Mouse (Mus musculus) telencephalon, adult 2 months (tissue): ENCODE data around the gene Rep15.

Experiments
- DNase-seq: peaks from one replicate; pipeline ENCODE4 v3.0.0-alpha.2; 2011; ENCODE audit warnings: low read depth, low spot score

Gene Rep15

GRCm38 (mm10) chr6:147029591-147029990, 2.8 kb upstream of the Rep15 start:
- DNase-seq: no peak

- DNase-seq: no peak
Measured at GRCm38 (mm10) chr6:147030096-147030885, 2.1 kb upstream of the Rep15 start.

- peak; percentile 83 for DNase-seq
Measured at GRCm38 (mm10) chr6:147042291-147043290, 10.2 kb downstream of the Rep15 start, which contains the start of gene Mrps35. TSS of gene Mrps35 (plus strand) at chr6:147042764.

- DNase-seq: no peak
Measured at GRCm38 (mm10) chr6:147043633-147044032, 11.2 kb downstream of the Rep15 start.

GRCm38 (mm10) chr6:147049239-147049805, 16.9 kb downstream of the Rep15 start:
- peak; percentile 45 for DNase-seq

GRCm38 (mm10) chr6:147051666-147052065, 19.3 kb downstream of the Rep15 start:
- DNase-seq: no peak

GRCm38 (mm10) chr6:147052440-147052839, 20.1 kb downstream of the Rep15 start:
- no peak for DNase-seq

GRCm38 (mm10) chr6:147053785-147054646, 21.6 kb downstream of the Rep15 start:
- peak; percentile 52 for DNase-seq

- DNase-seq: no peak
Measured at GRCm38 (mm10) chr6:147055374-147055977, 23.1 kb downstream of the Rep15 start.

GRCm38 (mm10) chr6:147059326-147059725, 26.9 kb downstream of the Rep15 start:
- DNase-seq: no peak

- no peak for DNase-seq
Measured at GRCm38 (mm10) chr6:147061630-147062029, 29.2 kb downstream of the Rep15 start.

- no peak for DNase-seq
Measured at GRCm38 (mm10) chr6:147062034-147062433, 29.6 kb downstream of the Rep15 start.

GRCm38 (mm10) chr6:147062694-147063093, 30.3 kb downstream of the Rep15 start:
- DNase-seq: no peak

GRCm38 (mm10) chr6:147064226-147064943, 32.0 kb downstream of the Rep15 start:
- no peak for DNase-seq

GRCm38 (mm10) chr6:147064944-147065261, 32.5 kb downstream of the Rep15 start:
- no peak for DNase-seq

GRCm38 (mm10) chr6:147075808-147076387, 43.5 kb downstream of the Rep15 start:
- DNase-seq: no peak

- DNase-seq: no peak
Measured at GRCm38 (mm10) chr6:147076878-147077277, 44.5 kb downstream of the Rep15 start.

GRCm38 (mm10) chr6:147079919-147080318, 47.5 kb downstream of the Rep15 start:
- DNase-seq: no peak
